Mouse (Mus musculus) megakaryocyte, embryonic 14.5 days (primary cell): ENCODE data around the gene Cdca7l.

Experiments
- FLI1 ChIP-seq: IDR thresholded peaks from 2 replicates; pipeline ENCODE4 v1.6.1; 2012; ENCODE audit warnings: low read length, inconsistent platforms, mixed read lengths
- GATA1 ChIP-seq: IDR thresholded peaks from 3 replicates; pipeline ENCODE4 v1.6.1; 2012; ENCODE audit warnings: mixed read lengths, low read length, inconsistent platforms, borderline replicate concordance

DNA sequence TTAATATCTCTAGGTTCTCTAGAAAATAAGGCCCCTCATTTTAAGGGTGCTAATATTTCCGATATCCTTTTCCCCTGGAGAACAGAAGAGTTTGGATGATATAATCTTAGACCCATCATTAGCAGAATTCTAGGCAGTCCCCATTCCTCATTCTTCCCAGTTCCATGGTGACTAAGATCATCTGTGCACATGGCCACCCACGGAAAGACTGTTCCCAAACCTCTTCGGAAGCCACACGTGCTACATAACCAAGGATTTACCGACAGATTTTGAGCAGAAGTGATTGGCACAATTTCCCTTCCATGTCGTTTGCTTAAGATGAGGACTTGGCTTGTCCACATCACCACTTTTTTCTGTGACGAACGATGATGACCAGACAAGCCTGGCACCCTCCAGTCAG is 99.6 kb downstream of the Cdca7l start:
- TF ChIP-seq GATA1 (no peak), FLI1 (no peak)
